15 mouse cellular contexts compared by ENCODE assay signal in genomic region chr15:69554171-69554570, GRCm38 (mm10).
"Had no signal": no experiment of that assay in that cellular context is flagged by ENCODE, and none has a peak within 500 bp of the region (broad histone marks: within the 10 kb centered on the region; RNA-seq: fewer than 3 reads in every experiment).

No protein-coding gene starts in this region.

- H3K4me3 ChIP-seq: limb, embryonic 15.5 days; liver, embryonic 12.5 days; midbrain, embryonic 10.5 days; myocyte; neural tube, embryonic 15.5 days; stomach, embryonic 15.5 days had no signal

- DNase-seq: kidney, adult 8-10 months; kidney, postnatal 25 days; lung, embryonic 14.5 days; lung, postnatal 10 days; lung, postnatal 4 days; midbrain, embryonic 14.5 days; retina, postnatal 1 day; thymus, postnatal 36 days had no signal

- H3K27ac ChIP-seq: limb, embryonic 15.5 days; liver, embryonic 12.5 days; midbrain, embryonic 10.5 days; neural tube, embryonic 15.5 days; stomach, embryonic 15.5 days had no signal

- ATAC-seq: intestine, postnatal 0 days; liver, embryonic 12.5 days had no signal
